Mouse (Mus musculus): Measurements from ENCODE around the gene Morn4.

Gene Morn4

GRCm38 (mm10) chr19:42043988-42044387, 42.2 kb downstream of the Morn4 start:
- no peak for DNase-seq (ENCODE audit: low spot score in 2 of 2)

GRCm38 (mm10) chr19:42038310-42038709, 47.8 kb downstream of the Morn4 start:
- DNase-seq (ENCODE audit: low spot score in 2 of 2), result no peak

- no peak for DNase-seq (ENCODE audit: low spot score in 2 of 2)
These were observed 48.9 kb downstream of the Morn4 start for GRCm38 (mm10) chr19:42037167-42037702.

GRCm38 (mm10) chr19:42036357-42036756, 49.8 kb downstream of the Morn4 start:
- no peak for DNase-seq (ENCODE audit: low spot score in 2 of 2)

- peak; percentile 70 to 71 for DNase-seq (ENCODE audit: low spot score in 2 of 2)
These were observed 50.5 kb downstream of the Morn4 start, which contains the start of gene Ankrd2 for GRCm38 (mm10) chr19:42035456-42036248. Gene Ankrd2 (plus strand): TSS chr19:42036000.

- no peak for DNase-seq (ENCODE audit: low spot score in 2 of 2)
These were observed 51.2 kb downstream of the Morn4 start for GRCm38 (mm10) chr19:42034881-42035455.

GRCm38 (mm10) chr19:42034146-42034775, 51.9 kb downstream of the Morn4 start:
- no peak for DNase-seq (ENCODE audit: low spot score in 2 of 2)

- DNase-seq (ENCODE audit: low spot score in 2 of 2), result no peak
These were observed 52.5 kb downstream of the Morn4 start for GRCm38 (mm10) chr19:42033611-42034010.

GRCm38 (mm10) chr19:42031112-42031511, 55.0 kb downstream of the Morn4 start:
- no peak for DNase-seq (ENCODE audit: low spot score in 2 of 2)

- peak; percentile 50 to 58 for DNase-seq (ENCODE audit: low spot score in 2 of 2)
These were observed 60.0 kb downstream of the Morn4 start for GRCm38 (mm10) chr19:42026158-42026557.

All from spleen, postnatal 36 days (tissue).